Mouse (Mus musculus) urinary bladder, postnatal 36 days (tissue): ENCODE data around the gene Poc1b.

Experiments used
- DNase-seq, 2 experiments: peaks; one replicate each; pipeline ENCODE4 v3.0.0; 2022; ENCODE audit warnings: low spot score in 2 of 2, mixed read lengths in 1 of 2

The Poc1b gene

DNA sequence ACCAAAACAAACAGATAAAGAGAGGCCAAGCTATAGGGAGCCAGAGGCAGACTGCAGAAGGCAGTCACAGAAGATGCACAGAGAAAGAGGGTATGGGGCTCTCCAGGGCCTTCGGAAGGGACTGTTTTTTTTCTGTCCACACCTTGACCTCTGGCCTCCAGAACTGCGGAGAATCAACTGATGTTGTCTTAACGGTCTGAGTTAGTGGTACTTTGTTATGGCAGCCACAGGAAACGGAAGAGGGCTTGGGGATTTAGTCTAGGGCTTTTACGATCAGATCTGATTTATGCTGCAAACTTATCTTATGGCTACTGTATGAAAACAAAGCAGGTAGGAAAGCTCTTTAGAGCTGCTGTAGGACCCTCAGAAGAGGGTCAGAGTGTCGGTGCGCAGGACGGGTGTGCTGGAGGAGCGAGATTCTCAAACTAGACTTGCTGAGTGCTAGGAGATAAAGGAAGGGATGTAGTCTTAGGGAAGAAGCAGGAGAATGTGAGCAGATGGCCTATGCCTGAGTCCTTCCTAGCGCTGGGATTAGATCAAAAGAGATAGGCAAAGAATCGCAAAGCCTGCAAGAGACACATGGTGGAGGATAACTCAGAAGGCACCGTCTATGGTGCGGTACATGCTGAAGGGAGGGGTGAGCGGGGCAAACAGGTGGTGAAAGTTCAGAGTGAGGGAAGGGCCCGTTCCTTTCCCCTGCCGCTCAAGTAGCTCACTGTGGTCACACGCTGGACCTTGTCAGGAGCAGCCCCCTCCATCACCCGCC lies 8.8 kb downstream of the Poc1b start:
- no peak for DNase-seq

DNA sequence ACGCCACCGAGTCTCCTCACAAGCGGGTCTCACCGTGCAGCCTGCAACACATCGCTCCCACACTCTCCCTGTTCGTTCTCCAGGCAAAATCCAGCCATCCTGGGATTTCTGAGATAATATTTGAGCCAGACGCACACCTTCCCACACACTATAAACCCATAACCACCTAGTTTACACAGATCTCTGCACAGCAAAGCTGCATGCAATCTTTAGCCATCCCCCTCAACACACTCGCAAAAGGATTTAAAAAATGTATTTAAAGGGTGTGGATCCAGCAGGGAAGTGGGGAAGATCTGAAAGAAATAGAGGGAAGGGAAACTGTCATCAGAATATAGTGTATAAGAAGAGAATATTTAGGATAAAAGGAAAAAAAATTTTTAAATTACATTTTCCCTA lies 9.4 kb downstream of the Poc1b start:
- no peak for DNase-seq

DNA sequence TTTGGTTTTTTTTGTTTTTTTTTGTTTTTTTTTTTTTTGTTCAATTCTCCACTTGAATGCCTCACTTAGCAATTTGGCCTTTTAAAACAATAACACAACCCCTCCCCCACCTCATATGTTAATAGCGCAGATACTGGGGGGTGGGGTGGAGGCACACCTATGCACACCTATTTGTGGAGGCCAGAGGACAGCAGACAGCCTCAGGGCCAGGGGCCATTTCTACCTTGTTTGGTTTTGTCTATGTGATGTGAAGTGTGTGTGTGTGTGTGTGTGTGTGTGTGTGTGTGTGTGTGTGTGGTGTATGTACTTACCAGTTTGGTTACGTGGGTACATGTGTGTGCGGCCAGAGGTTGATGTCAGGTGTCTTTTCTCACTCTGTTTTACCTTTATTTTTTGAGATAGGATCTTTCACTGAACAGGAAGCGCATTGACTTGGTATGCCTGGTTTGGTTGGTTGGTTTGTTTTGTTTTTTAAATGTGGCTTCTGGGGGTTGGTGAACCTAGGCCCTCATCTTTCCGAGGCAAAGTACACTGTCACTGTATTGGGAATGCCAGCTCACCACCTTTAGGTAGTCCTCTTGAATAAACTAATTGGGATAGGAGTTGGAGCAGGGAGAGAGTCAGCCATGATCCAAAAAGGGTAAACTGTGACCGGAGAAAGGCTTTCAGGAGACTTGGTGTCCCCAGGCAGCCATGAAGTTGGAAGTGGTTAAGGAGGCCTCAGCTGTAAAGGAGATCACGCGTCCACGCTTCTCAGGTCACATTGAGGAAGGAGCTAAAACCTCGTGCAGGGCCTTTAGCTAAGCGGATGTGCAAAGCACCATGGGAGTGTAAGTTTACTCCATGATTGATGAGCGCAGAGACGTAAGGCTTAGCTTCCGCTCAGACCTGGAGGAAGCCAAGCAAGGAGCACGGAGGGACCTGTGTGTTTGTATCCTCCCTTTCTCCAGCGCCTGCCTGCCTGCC lies 10.1 kb downstream of the Poc1b start:
- DNase-seq, result no peak

DNA sequence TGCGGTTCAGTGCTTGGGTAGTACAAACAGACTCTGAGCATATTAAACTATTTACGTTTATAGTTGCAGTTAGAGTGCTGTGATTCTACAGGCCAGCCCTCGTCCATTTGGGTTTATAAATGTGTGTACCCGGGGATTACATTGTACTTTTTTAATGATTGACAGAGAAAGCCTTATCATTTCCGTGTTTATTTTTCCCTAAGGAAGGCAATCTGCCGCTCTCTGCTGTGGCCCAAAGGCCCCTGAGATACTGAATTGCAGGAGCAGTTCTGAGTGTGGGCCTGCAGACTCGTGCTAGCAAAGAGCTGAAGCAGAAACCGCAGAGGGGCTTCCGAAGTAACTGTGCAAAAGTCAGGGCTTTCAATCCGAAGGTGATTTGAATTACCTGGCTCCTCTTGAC lies 11.0 kb downstream of the Poc1b start:
- no peak for DNase-seq

DNA sequence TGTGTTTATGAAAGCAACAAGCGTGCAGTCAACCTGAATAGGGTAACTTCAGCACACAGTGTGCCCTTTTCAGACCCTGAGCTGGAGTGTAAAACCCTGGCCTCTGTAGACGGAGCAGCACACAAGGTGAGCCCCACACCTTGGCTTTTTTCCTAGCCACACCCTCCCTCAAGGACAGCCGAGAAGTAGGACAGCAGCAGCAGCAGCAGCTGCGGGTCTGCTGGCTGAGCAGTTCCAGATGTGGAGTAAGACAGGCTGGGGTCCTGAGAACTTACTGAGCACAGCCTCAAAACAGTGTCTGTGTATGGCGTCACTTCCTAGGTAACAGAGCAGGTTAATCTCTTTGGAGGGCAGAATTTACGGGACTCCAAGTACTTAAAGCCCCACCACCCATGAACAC lies 11.9 kb downstream of the Poc1b start:
- DNase-seq, result no peak

DNA sequence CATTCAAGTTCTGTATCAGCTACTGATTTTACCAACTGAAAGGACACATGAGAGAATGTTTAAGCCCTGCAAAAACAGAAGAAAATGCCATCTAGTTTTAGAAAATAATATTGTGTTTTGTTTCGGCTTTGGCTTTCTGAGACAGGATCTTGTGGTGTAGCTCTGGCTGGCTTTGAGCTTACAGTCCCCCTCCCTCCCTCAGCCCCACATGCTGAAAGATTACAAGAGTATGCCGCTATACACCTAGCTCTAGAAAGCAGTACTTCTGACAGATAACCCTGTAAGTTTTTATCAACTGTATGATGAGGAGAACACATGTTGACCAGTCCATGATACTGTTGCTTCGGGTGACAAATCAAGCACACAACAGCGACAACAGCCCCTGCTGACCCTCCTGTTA lies 12.6 kb downstream of the Poc1b start:
- no peak for DNase-seq

DNA sequence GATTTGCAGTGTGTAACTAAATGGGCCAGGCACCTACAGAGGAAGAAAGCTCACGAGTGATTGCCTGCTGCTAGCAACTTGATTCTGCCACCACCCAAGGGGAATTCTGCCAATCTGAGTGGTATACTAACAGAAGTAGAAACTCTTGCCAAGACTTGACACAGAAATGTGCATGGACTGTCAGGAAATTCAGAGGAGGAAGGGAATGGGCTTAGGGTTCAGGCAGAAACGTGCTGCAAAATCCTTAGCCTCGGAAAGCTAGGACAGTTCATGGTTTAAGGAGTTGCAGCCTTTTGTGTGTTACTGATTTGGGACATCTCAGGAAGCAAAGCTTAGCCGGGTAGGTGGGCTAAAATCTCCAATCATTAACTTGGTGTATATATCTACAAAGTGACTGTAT lies 19.4 kb downstream of the Poc1b start, which contains the start of gene Phxr2:
Phxr2 (minus strand) TSS at position 101 of the 400 bp plus-strand sequence.
- DNase-seq, result no peak

DNA sequence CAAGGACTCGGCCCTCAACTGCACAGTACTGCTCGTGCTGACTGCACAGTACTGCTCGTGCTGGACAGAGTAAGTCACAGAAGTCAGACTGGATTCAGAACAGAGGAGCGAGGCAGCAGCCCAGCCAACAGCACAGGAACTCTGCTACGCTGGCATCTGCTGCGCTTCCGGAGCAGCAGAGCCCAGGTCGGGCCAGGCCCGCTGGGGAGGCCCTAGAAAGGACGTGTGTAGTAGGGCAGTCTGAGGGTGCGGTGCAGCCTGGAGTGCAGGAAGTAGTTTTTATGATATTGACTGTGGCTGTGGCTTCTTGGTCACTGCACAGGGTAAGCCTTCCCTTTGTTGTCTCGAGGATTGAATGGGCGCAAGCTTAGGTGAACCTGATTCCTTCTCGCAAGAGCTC lies 20.1 kb downstream of the Poc1b start:
- DNase-seq, result no peak

GRCm38 (mm10) chr10:99127691-99128261 lies 20.9 kb downstream of the Poc1b start:
- no peak for DNase-seq

- no peak for DNase-seq
These were observed 23.8 kb downstream of the Poc1b start for GRCm38 (mm10) chr10:99130611-99131010.

DNA sequence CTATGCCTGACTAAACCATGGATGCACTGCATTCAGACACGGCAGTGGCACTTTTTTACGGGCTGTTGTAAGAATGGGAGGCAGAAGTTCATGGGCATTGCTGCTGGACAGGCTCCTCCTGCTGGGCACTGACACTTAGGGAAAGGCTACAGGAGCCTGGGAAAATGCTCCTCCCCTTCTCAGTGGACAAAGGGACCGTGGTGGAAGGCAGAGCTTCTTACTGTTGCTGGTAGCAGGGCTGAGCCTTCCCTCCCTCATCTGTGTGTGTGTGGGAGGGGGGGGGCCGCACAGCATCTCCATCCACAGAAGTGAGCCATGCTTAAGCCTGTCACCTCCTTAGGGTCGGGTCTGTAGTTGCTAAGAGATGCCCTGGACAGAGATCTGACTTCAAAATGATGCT lies 24.5 kb downstream of the Poc1b start:
- DNase-seq, result no peak

DNA sequence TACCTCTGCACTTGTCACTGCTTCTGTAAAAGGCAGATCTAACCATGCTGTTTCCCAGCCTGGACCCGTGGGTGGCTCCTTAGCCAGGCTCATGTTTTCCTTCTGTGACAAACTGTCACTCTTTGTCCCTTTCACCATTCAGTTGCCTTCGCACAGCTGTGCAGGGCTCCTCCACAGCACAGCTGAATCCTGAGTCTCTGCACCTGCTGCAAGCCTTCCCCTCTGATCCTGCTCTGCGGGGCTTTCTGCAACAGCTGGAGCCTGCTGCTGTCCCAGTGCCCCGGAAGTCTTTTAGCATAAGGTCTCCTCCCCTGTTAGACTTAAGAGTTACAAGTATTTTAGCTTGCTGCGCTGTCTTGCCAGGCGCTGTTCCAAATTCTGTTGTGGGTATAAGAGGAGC lies 25.4 kb downstream of the Poc1b start:
- DNase-seq, result no peak

- peak in 1 of 2 experiments; percentile 46 for DNase-seq
These were observed 25.9 kb downstream of the Poc1b start for GRCm38 (mm10) chr10:99132595-99133272.

GRCm38 (mm10) chr10:99133321-99133875 lies 26.6 kb downstream of the Poc1b start:
- no peak for DNase-seq

DNA sequence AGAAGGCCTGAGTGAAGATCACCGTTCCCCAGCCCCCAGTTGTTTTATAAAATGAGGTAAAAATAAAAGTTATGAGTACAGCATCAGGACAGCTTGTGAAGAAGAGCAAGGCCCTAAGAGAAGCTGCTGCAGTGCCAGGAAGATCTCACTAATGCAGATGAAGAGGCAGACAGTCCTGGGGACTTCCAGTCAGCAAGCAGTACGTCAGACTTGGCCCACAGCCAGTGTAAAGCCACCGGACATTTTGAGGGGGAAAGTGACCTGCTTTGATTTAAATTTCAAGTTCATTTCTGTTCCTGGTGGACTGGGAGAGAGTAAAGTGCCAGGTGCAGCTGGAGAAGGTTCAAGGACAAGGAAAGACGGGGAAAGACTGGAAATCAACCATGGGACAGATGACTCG lies 29.5 kb downstream of the Poc1b start:
- no peak for DNase-seq

GRCm38 (mm10) chr10:99145611-99146010 lies 38.8 kb downstream of the Poc1b start:
- no peak for DNase-seq

- DNase-seq, result no peak
These were observed 39.8 kb downstream of the Poc1b start for GRCm38 (mm10) chr10:99146596-99146995.

DNA sequence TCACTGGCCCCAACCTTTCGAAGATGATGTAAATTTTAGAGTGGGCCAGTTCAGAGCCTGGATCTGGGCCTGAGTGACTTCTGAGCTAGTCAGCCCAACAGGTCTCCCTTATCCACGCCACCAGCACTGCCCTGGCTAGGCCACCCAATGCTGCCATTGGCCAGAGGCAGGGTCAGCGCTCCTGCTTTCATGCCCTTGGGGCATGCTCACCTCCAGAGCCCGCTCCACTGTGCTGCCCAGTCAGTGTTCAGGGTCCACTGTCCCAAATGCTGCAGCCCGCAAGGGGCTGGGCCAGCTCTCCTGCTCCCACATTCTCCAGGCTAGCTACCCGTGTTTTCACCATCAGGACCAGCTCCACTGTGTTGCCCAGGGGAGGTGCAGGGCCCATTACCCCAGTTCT lies 43.2 kb downstream of the Poc1b start:
- DNase-seq, result no peak

- DNase-seq, result no peak
These were observed 44.7 kb downstream of the Poc1b start for GRCm38 (mm10) chr10:99151580-99151979.

DNA sequence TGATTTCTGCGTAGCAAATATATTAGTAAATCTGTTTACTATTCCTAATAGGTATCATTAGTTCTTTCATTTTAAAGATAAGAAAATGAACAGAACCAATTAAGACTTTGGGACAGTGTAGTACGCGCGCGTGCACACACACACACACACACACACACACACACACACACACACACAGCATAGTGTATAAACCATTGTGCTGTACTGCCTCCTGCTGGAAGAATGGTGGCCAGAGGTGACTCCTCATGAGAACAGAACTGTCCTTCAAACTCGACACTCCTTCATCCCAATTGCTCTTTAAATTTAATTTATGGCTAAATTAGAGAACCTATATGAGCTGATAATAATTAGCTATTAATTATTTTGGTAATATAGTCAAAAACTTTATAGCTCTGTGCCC lies 45.2 kb downstream of the Poc1b start:
- DNase-seq, result no peak

DNA sequence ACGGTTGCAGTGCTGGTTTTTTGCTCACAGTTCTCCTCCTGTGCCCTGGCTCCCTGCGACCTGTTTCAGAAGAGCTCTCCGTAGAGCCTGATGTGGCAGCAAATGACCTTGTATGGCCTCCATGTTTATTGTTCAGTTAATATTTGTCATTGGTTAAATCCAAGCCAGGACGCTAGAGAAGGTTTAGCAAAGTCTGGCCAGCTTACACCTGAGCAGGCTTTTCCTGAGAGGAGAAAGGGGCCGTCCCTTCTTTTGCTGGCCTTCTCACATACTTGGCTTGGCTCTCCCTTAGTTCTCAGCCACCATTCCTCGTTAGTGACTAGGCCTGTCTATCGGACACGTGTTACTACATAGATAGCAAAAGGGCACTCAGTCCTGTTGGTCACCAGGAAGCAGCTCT lies 47.8 kb downstream of the Poc1b start:
- DNase-seq, result no peak

DNA sequence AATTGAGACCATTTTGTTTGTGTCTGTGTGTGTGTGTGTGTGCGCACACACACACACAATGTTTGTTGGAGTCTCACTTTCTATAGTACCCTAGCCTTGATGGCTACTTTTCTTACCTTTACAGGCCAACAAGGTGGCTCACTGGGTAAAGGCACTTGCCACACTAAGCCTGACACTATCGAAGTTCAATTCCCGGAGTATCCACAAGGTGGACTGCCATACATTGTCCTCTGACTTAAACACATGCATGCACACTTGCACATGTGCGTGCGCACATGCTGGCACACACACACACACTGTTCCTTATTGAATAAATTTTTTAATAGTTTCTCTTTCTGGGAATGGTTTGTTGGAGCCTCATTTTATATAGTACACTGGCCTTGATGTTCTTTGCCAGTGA lies 50.0 kb downstream of the Poc1b start:
- DNase-seq, result no peak
